Mouse (Mus musculus) CH12.LX (cell line): ENCODE measurements around the gene Bdp1. TPM values are rescaled to one million over a fixed set of nuclear protein-coding genes. Genes with fewer than 3 reads are reported as not detected.

Source experiments
- DNase-seq: peaks from one replicate; pipeline ENCODE4 v3.0.0-alpha.2; 2013; ENCODE audit errors: extremely low read depth
- H3K27ac ChIP-seq: 2 replicates; pipeline ENCODE4 v1.5.1; 2012; ENCODE audit warnings: low read depth, mild to moderate bottlenecking, control low read depth, moderate library complexity; ENCODE audit not compliant: insufficient read depth
- H3K27me3 ChIP-seq: replicated peaks from 2 replicates; pipeline ENCODE3; 2012; ENCODE audit warnings: inconsistent platforms
- H3K36me3 ChIP-seq, 2 experiments: replicated peaks in 1 of 2; 2 replicates each; pipeline versions ENCODE3 to v1.6.1; 2012; ENCODE audit warnings: inconsistent platforms in 1 of 2, low read length in 1 of 2, mild to moderate bottlenecking in 1 of 2, mixed read lengths in 1 of 2, moderate library complexity in 1 of 2; ENCODE audit not compliant: control insufficient read depth in 1 of 2, insufficient read depth in 1 of 2
- H3K4me1 ChIP-seq, 2 experiments: 2 replicates each; pipeline ENCODE4 v1.6.1; 2012; ENCODE audit warnings: inconsistent platforms in 1 of 2, moderate library complexity in 1 of 2; ENCODE audit not compliant: insufficient read depth in 2 of 2, control insufficient read depth in 1 of 2
- H3K4me2 ChIP-seq: 2 replicates; pipeline ENCODE4 v1.6.1; 2012; ENCODE audit warnings: low read depth, mild to moderate bottlenecking, control low read depth; ENCODE audit not compliant: poor library complexity, insufficient read depth, severe bottlenecking
- H3K4me3 ChIP-seq, 3 experiments: fragments of 150-350 bp in 1 of 3; sonication (generic) in 1 of 3; replicated peaks in 1 of 3; 2 replicates each; pipeline versions ENCODE3 to v1.5.1; 2011 to 2012; ENCODE audit warnings: low read depth in 2 of 3, low read length in 2 of 3, mild to moderate bottlenecking in 2 of 3, moderate library complexity in 2 of 3, control low read depth in 1 of 3, improper control_type of control experiment in 1 of 3, inconsistent platforms in 1 of 3, mixed read lengths in 1 of 3; ENCODE audit not compliant: poor library complexity in 1 of 3
- H3K79me2 ChIP-seq: replicated peaks from 2 replicates; pipeline ENCODE4 v1.6.1; 2012; ENCODE audit warnings: mild to moderate bottlenecking, moderate library complexity; ENCODE audit not compliant: control insufficient read depth, poor library complexity, insufficient read depth, severe bottlenecking; ENCODE audit errors: extremely low read depth
- H3K9ac ChIP-seq: 2 replicates; pipeline ENCODE4 v1.6.1; 2012; ENCODE audit warnings: low read depth, mild to moderate bottlenecking, control low read depth, moderate library complexity; ENCODE audit not compliant: insufficient read depth
- H3K9me3 ChIP-seq: replicated peaks from 2 replicates; pipeline ENCODE3; 2012; ENCODE audit warnings: low read length, inconsistent platforms, mixed read lengths
- BHLHE40 ChIP-seq: IDR thresholded peaks from 2 replicates; pipeline ENCODE4 v1.6.1; 2011; ENCODE audit warnings: mild to moderate bottlenecking, low read depth, low read length, improper control_type of control experiment
- EP300 ChIP-seq: IDR thresholded peaks from 2 replicates; pipeline ENCODE4 v1.6.1; 2011; ENCODE audit warnings: low read length, improper control_type of control experiment
- ETS1 ChIP-seq: conservative IDR thresholded peaks from 2 replicates; pipeline ENCODE4 v1.6.1; 2012; ENCODE audit warnings: low read depth, mild to moderate bottlenecking, inconsistent platforms, low read length, improper control_type of control experiment, moderate library complexity
- GABPA ChIP-seq: IDR thresholded peaks from 2 replicates; pipeline ENCODE4 v1.6.1; 2012; ENCODE audit warnings: low read depth, low read length, improper control_type of control experiment, inconsistent platforms; ENCODE audit not compliant: insufficient replicate concordance
- HCFC1 ChIP-seq: IDR thresholded peaks from 2 replicates; pipeline ENCODE4 v1.6.1; 2012; ENCODE audit warnings: low read depth, mild to moderate bottlenecking, inconsistent platforms, low read length, improper control_type of control experiment
- IRF4 ChIP-seq: IDR thresholded peaks from 2 replicates; pipeline ENCODE4 v1.6.1; 2014; ENCODE audit warnings: low read depth, mild to moderate bottlenecking, inconsistent platforms, low read length, improper control_type of control experiment
- JUN ChIP-seq: IDR thresholded peaks from 2 replicates; pipeline ENCODE4 v1.6.1; 2011; ENCODE audit warnings: low read depth, mild to moderate bottlenecking, low read length, improper control_type of control experiment, moderate library complexity; ENCODE audit not compliant: insufficient read depth
- MAFK ChIP-seq: IDR thresholded peaks from 2 replicates; pipeline ENCODE4 v1.6.1; 2011; ENCODE audit warnings: low read length, improper control_type of control experiment; ENCODE audit not compliant: insufficient replicate concordance
- MAX ChIP-seq: IDR thresholded peaks from 2 replicates; pipeline ENCODE4 v1.6.1; 2011; ENCODE audit warnings: low read length, improper control_type of control experiment
- MEF2A ChIP-seq: IDR thresholded peaks from 2 replicates; pipeline ENCODE4 v1.6.1; 2014; ENCODE audit warnings: low read depth, mild to moderate bottlenecking, inconsistent platforms, low read length, improper control_type of control experiment, borderline replicate concordance
- MYC ChIP-seq: IDR thresholded peaks from 2 replicates; pipeline ENCODE4 v1.6.1; 2011; ENCODE audit warnings: low read depth, mild to moderate bottlenecking, improper control_type of control experiment, low read length
- PAX5 ChIP-seq: IDR thresholded peaks from 2 replicates; pipeline ENCODE4 v1.6.1; 2012; ENCODE audit warnings: low read length, inconsistent platforms, mixed read lengths
- POLR2A ChIP-seq: IDR thresholded peaks from 2 replicates; pipeline ENCODE4 v1.6.1; 2011; ENCODE audit warnings: low read depth, mild to moderate bottlenecking, improper control_type of control experiment, low read length
- TBP ChIP-seq: conservative IDR thresholded peaks from 2 replicates; pipeline ENCODE4 v1.6.1; 2011; ENCODE audit warnings: low read depth, low read length, improper control_type of control experiment
- USF1 ChIP-seq: IDR thresholded peaks from 2 replicates; pipeline ENCODE4 v1.6.1; 2014; ENCODE audit warnings: low read depth, mild to moderate bottlenecking, inconsistent platforms, low read length, improper control_type of control experiment
- USF2 ChIP-seq: conservative IDR thresholded peaks from 2 replicates; pipeline ENCODE4 v1.6.1; 2011; ENCODE audit warnings: low read depth, low read length, improper control_type of control experiment
- ZMIZ1 ChIP-seq: IDR thresholded peaks from 2 replicates; pipeline ENCODE4 v1.6.1; 2012; ENCODE audit warnings: low read depth, mild to moderate bottlenecking, inconsistent platforms, low read length, improper control_type of control experiment
- ZNF384 ChIP-seq: IDR thresholded peaks from 2 replicates; pipeline ENCODE4 v1.6.1; 2012; ENCODE audit warnings: low read depth, low read length, improper control_type of control experiment, inconsistent platforms
- dilution Hi-C: fragments of 300-500 bp; cut with MboI; formaldehyde crosslinking; loops from 2 replicates; pipeline ENCODE4 v1.14.3; 2020; ENCODE audit warnings: low sequenced_read_pairs; ENCODE audit not compliant: extremely low pct_unique_long_range_greater_than_20kb, extremely low pct_ligation_motif_present
- in situ Hi-C: fragments of 300-500 bp; cut with MboI; formaldehyde crosslinking; loops from 3 replicates; pipeline ENCODE4 v1.14.3; 2019; ENCODE audit warnings: low sequenced_read_pairs, low pct_ligation_motif_present, low pct_unique_long_range_greater_than_20kb, mixed read lengths
- polyA plus RNA-seq: library from polyadenylated mRNA; unstranded; fragments of >175 nt; gene quantifications from 2 replicates; pipeline ENCODE4 v1.2.1, GENCODE M21; 2012; ENCODE audit warnings: low read depth; ENCODE audit not compliant: insufficient read length
- total RNA-seq, 2 experiments: library from RNA; depleted of rRNA; stranded (reverse); fragments of 300-350 nt in 1 of 2; fragments of >200 nt in 1 of 2; gene quantifications; 2 replicates each; pipeline ENCODE4 v1.2.3; 2012 to 2014

Bdp1 gene
- total and polyA plus RNA-seq, 3 experiments, result 20.0 to 24.2 (median 22.0) TPM

DNA sequence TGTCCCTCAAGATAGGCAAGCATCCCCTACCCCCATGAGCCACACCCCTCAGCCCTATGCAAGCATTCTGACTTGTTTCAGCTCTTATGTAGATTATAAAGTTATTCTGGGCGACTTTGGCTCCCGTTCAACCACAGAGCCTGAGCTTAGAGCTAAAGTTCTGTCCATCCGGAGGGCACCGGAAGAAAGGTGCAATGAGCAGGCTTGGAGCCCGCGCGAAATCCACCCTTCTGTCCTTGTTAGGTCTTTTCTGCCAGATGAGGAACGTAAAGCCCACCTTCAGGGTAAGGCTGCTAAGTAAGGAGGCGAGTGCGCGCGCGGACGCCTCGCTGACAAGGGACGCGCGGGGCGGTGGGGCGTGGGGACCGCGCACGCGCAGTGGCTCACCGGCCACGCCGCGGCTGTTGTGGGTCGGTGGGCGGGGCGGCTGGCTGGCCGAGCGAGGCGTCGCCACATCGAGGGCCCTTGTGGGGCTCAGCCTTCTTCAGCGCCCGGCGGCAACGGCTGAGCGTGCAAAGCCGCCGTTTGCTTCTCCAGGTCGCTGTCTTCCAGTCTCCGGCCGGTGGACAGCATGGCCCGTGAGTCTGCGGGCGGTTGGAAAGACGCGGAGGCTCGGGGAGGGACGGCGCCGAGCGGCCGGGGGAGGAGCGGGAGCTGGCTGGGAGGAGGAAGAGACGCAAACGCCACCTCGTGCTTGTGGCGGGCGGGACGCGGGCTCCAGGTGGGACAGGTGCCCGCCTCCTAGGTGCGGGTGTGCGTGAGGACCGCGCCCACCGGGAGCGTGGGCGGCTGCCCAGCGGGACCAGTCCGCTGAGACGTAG is 4.0 kb upstream of the Bdp1 start, which contains the start of gene Serf1 (continued):
- TF ChIP-seq ZMIZ1 (no peak; the same call in none of the 2 replicates), BHLHE40 (no peak), JUN (no peak), PAX5 (no peak), GABPA (no peak), ZNF384 (no peak)

DNA sequence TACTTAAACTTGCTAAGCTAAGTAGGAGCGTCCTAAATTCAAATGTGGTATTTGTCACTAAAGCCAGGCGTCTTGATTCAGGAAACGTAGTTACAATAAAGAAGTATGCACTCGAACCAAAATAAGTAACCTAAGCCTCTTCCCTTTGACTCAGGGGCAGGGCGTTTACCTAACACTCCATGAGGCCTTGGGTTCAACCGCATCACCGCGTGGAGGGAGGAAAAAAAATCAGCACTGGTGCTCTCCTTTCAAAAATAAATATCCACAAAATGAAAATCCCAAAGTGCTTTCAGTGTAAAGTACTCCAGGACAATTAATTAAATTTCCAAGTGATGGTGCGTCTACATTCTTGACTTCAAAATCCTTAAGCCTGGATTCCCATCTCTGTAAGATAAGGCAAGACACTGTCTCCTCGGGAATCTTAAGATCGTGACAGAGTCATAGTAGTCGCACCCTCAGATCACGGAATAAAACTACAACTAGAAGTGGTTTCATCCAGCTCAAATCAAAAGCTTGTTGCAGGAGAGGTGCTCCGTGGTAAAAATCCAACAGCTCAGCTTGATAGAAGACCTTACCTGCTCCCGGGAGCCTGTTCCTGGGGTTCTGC is 715 bp downstream of the Bdp1 start:
- Histone ChIP-seq H3K79me2 (peaks cover 41% of the 10 kb centered on the region), H3K9me3 (no peaks in the 10 kb centered on the region), H3K27me3 (peaks cover 9% of the 10 kb centered on the region), H3K4me1 (peaks cover 14 to 45% of the 10 kb centered on the region in 2 experiments), H3K27ac (no peak overlapping the region), H3K4me2 (peak overlapping the region; percentile 98), H3K9ac (peak overlapping the region; percentile 74), H3K4me3 (peak overlapping the region; percentile 74 to 93 (median 89)), H3K36me3 (peaks cover 4 to 14% of the 10 kb centered on the region in 2 experiments)
- TF ChIP-seq POLR2A (no peak), MYC (peak; percentile 46; the same call in 1 of the 2 replicates), USF2 (no peak), MAFK (no peak), MAX (peak; percentile 36; the same call in 1 of the 2 replicates)
- in situ Hi-C loops, result loop anchor here (25.0 kb wide), 1 partner anchor 284 kb away; no protein-coding TSS in a partner anchor
- peak; percentile 40 for DNase-seq
- dilution Hi-C loops, result no loop called here

DNA sequence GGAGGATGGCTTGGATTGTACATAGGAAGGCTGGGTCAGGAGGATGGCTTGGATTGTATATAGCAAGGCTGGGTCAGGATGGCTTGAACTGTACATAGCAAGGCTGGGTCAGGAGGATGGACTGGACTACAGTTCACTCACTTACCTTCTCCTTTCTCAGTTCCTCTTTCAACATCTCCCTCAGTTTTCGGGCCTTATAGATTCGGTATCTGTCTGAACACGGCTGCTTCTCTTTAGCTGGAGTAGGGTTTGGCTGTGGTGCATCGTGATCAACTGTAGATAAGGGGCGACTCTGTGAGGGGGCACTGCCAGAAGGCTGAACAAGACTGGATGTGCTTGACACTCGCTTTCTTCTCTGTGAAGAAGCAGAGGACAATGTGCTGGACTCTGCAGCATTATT is 5.1 kb downstream of the Bdp1 start:
- Histone ChIP-seq H3K9ac (no peak overlapping the region), H3K79me2 (peaks cover 41% of the 10 kb centered on the region), H3K4me1 (peaks cover 14 to 34% of the 10 kb centered on the region in 2 experiments), H3K36me3 (peaks cover 29 to 55% of the 10 kb centered on the region in 2 experiments), H3K9me3 (no peaks in the 10 kb centered on the region), H3K27me3 (no peaks in the 10 kb centered on the region), H3K4me2 (no peak overlapping the region), H3K4me3 (no peak overlapping the region), H3K27ac (peak overlapping the region; percentile 30)
- DNase-seq, result peak; percentile 27
- in situ Hi-C loops (no loop called here), dilution Hi-C loops (no loop called here)
- peak; percentile 91 for TF ChIP-seq IRF4
- TF ChIP-seq MEF2A, result no peak
- no peak for TF ChIP-seq MAFK
- TF ChIP-seq HCFC1, result no peak
- no peak for TF ChIP-seq TBP
- peak; percentile 87 for TF ChIP-seq EP300
- no peak for TF ChIP-seq USF1
- TF ChIP-seq ETS1, result no peak
- TF ChIP-seq POLR2A, result no peak
